Mouse (Mus musculus) hindbrain, embryonic 14.5 days (tissue): ENCODE data around the gene Gm49361. TPM values are rescaled to one million over a fixed set of nuclear protein-coding genes. Genes with fewer than 3 reads are reported as not detected.
A peak's percentile ranks its signal among the peaks of the same experiment; 100 is the strongest.

Source experiments
- ATAC-seq: fragments of 200-750 bp; cut with Nextera tagmentation; 2 replicates; pipeline ENCODE4 v1.8.0; 2017; ENCODE audit warnings: moderate number of reproducible peaks, mild to moderate bottlenecking, moderate TSS enrichment, moderate library complexity; ENCODE audit not compliant: low FRiP score
- DNase-seq: peaks from one replicate; pipeline ENCODE4 v3.0.0-alpha.2; 2015; ENCODE audit warnings: low spot score
- H3K27ac ChIP-seq: fragments of 300-500 bp; sonication (generic); 2 replicates; pipeline ENCODE4 v1.5.1; 2014; ENCODE audit warnings: mild to moderate bottlenecking, moderate library complexity
- H3K27me3 ChIP-seq: fragments of 300-500 bp; sonication (generic); 2 replicates; pipeline ENCODE4 v1.6.1; 2014; ENCODE audit warnings: mild to moderate bottlenecking, low read length, mixed read lengths; ENCODE audit not compliant: control insufficient read depth, insufficient read depth
- H3K36me3 ChIP-seq: fragments of 300-500 bp; sonication (generic); replicated peaks from 2 replicates; pipeline ENCODE4 v1.6.1; 2014; ENCODE audit not compliant: control insufficient read depth, insufficient read depth
- H3K4me1 ChIP-seq: fragments of 300-500 bp; sonication (generic); replicated peaks from 2 replicates; pipeline ENCODE4 v1.6.1; 2014; ENCODE audit warnings: antibody characterized with exemption, low read length, mixed read lengths; ENCODE audit not compliant: control insufficient read depth, insufficient read depth
- H3K4me2 ChIP-seq: fragments of 300-500 bp; sonication (generic); replicated peaks from 2 replicates; pipeline ENCODE4 v1.6.1; 2014; ENCODE audit warnings: mild to moderate bottlenecking, moderate library complexity
- H3K4me3 ChIP-seq: fragments of 300-500 bp; sonication (generic); replicated peaks from 2 replicates; pipeline ENCODE4 v1.5.1; 2014; ENCODE audit warnings: mild to moderate bottlenecking, low read length
- H3K9ac ChIP-seq: fragments of 300-500 bp; sonication (generic); 2 replicates; pipeline ENCODE4 v1.6.1; 2014
- H3K9me3 ChIP-seq: fragments of 300-500 bp; sonication (generic); 2 replicates; pipeline ENCODE4 v1.6.1; 2016; ENCODE audit warnings: low read length; ENCODE audit not compliant: control insufficient read depth
- WGBS: fragments of 180-500 bp; shearing (Covaris S2); extraction: QIAGEN DNeasy Blood & Tissue Kit; methylation state at CpG from one replicate; pipeline ENCODE4 v1.1.7; 2014; 5-methylcytosine and 5-hydroxymethylcytosine counted together
- polyA plus RNA-seq: library from polyadenylated mRNA; unstranded; fragments of >200 nt; fragmentation: Nextera tagmentation; extraction: Ambion mirVana; gene quantifications from 2 replicates; pipeline ENCODE4 v1.2.1, GENCODE M21; 2014

The Gm49361 gene
- not detected in 2 replicates for polyA plus RNA-seq

DNA sequence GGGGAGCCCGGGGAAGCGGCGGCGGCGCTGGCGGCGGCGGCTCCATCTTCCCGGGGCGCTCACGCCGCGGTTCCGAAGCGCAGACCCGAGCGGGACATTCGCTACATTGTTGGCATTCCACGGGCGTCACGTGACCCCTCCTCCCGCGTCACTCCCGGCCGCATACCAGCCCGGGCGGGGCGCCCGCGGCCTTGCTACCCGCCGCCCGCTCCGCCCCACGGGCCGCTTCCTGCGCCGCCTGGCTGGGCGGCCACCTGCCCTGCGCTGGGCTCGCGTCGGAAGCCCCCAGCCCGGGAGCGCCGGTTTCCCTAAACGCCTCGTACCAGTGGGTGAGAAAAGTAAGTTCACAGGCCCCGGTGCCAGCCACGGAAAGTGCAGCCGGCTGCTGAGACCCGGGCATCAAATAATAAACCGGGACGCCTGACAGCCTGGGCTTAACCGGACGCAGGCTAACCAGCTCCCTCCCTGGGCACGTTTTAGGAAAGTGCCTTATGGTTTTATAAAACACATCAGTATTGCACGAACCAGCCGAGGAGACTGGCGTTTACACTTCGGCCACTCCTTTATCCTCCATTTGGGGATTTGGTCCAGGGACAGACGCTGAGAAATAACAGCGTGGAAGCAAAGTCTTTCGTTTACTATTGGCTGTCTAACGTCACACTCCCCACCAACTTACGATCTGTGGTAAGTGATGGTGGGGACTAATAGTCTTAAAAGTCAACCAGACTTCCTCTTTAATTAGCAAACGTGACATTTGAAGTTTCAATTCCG is at the start of gene Gm49361:
Gene Gm49361, minus strand, starts transcription at position 103 of the 771 bp plus-strand sequence.
- DNase-seq (peak; percentile 78), ATAC-seq (peak; percentile 93)
- Histone ChIP-seq H3K27ac (peak within 1 kb of the TSS; percentile 79), H3K9me3 (no peaks in the 10 kb centered on the region), H3K27me3 (0 out of 2 replicates have a peak, but pooled peaks cover 6% of the 10 kb centered on the region), H3K9ac (peak within 1 kb of the TSS; percentile 84), H3K4me2 (peak within 1 kb of the TSS; percentile 93), H3K36me3 (no peaks in the 10 kb centered on the region), H3K4me3 (peak within 1 kb of the TSS; percentile 93), H3K4me1 (peaks cover 14% of the 10 kb centered on the region)
- WGBS = under 1% methylated on average over 48 of the region's 68 CpGs

DNA sequence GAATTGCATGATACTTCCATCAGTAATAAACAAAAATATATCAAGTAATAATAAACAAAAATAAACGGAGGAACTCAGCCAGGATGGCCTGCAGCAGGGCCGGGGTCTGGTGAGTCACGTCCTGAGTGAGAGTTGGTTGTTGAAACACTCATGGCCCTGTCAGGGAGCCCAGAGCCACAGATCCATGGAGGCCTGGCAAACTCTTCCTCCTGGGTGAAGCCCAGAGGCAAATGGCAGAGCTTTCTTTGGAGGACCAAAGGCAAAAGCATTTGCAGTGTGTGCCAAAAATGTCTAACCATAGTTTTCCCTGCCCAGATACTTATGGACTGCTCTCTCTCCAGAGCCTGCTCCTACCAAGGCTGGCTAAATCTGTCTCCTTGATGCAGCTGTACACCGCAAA is 45.3 kb upstream of the Gm49361 start:
- 83% methylated on average over 4 of the region's 4 CpGs for WGBS
- H3K9me3 ChIP-seq = no peaks in the 10 kb centered on the region

DNA sequence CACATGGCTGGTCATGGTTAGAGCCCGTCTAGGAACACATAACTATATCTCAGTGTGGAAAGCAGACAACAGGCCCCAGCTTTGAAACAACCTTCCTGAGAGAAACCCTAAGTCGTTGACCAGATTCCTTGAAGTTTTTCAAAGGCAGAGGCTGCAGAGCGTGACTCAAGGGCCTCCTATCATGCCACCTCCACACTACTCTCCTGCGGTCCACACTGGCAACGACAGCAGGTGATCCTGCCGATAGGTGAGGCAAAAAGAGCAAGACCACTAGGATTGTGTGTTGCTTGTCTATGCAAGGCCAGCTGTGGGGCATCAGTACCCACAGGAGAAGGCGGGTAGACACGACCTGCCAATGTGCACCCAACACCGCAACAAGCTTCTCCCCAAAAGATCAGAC is 43.9 kb upstream of the Gm49361 start:
- WGBS = 94% methylated on average over 9 of the region's 9 CpGs
- Histone ChIP-seq H3K4me1 (no peaks in the 10 kb centered on the region), H3K27me3 (no peaks in the 10 kb centered on the region), H3K4me3 (no peak overlapping the region), H3K9ac (no peak overlapping the region), H3K9me3 (no peaks in the 10 kb centered on the region), H3K4me2 (no peak overlapping the region), H3K27ac (no peak overlapping the region), H3K36me3 (no peaks in the 10 kb centered on the region)
- no peak for DNase-seq
- ATAC-seq = no peak

More for the DNA sequence above, 45.3 kb upstream of the Gm49361 start:
- no peak overlapping the region for H3K4me3 ChIP-seq
- no peaks in the 10 kb centered on the region for H3K27me3 ChIP-seq
- ATAC-seq = no peak
- H3K36me3 ChIP-seq = no peaks in the 10 kb centered on the region
- H3K9ac ChIP-seq = no peak overlapping the region
- H3K4me1 ChIP-seq = no peaks in the 10 kb centered on the region
- H3K4me2 ChIP-seq = no peak overlapping the region
- DNase-seq = no peak
- no peak overlapping the region for H3K27ac ChIP-seq

DNA sequence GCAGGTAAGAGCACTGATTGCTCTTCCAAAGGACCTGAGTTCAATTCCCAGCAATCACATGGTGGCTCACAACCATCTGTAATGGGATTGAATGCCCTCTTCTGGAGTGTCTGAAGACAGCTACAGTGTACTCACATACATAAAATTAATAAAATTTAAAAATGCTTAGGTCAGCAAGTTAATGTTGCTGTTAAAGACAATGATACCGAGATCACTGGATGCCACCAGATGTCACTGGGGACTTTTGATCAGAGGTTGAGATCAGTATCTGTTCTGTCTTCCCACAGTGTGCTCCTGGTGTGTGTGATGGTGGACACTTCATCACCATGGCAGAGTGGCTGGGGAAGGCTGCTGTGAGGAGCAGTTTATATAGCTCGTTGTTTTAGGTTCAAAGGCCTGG is 43.4 kb upstream of the Gm49361 start:
- H3K4me2 ChIP-seq = no peak overlapping the region
- H3K9ac ChIP-seq = no peak overlapping the region
- ATAC-seq = no peak
- H3K9me3 ChIP-seq = no peaks in the 10 kb centered on the region
- no peak overlapping the region for H3K27ac ChIP-seq
- DNase-seq = no peak
- H3K4me1 ChIP-seq = no peaks in the 10 kb centered on the region
- H3K27me3 ChIP-seq = no peaks in the 10 kb centered on the region
- H3K36me3 ChIP-seq = no peaks in the 10 kb centered on the region
- no peak overlapping the region for H3K4me3 ChIP-seq
- WGBS = 77% methylated on average over 2 of the region's 2 CpGs

DNA sequence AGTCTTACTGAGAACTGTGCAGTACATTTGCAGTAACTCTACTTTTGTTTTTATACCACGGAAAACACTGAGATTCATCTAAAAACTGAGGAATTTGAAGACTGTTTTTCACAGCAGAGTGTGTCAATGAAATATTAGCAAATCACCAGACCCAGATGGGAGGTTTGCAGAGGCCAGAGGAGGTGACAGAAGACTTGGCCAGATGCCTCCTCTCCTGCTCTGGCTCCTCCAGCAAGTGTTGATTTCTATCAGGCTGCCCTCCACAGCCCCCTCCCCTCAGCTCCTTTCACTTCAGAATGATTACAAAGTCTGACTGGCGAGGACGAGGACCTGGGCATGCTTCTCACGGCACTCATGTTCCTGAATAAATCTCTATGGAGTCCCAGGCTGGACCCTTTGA is 41.5 kb upstream of the Gm49361 start:
- WGBS = 74% methylated on average over 4 of the region's 4 CpGs

DNA sequence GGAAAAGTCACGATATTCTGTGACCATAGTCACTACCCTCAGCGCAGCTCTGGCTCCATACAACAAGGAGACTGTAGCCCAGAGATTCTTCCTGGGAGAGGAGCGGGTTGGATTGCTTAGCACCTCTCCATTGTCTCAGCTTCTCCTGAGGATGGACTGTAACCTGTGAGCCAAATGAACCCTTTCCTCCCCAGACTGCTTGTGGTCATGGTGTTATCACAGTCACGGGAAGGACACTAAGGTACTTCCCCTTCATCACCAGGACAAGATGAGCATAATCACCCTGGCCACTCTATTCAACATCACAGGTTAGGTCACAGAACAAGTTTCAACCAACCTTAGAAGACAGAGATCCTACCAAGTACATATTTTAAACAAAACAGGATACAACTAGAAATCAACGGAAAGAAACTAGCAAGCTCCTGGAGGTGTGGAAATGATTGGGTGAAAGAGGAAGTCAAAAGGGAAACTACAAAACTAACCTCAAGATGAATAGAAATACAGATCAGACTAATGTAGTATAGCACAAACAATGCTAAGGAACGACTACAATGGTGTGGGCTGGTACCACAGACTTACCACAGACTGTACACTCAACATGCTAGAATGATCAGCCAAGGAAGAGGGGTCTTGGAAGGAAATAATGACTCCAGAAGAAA is 26.4 kb upstream of the Gm49361 start:
- DNase-seq = no peak
- no peaks in the 10 kb centered on the region for H3K27me3 ChIP-seq
- WGBS = 88% methylated on average over 6 of the region's 6 CpGs
- H3K9ac ChIP-seq = no peak overlapping the region
- no peaks in the 10 kb centered on the region for H3K4me1 ChIP-seq
- no peak for ATAC-seq
- H3K9me3 ChIP-seq = no peaks in the 10 kb centered on the region
- H3K36me3 ChIP-seq = no peaks in the 10 kb centered on the region
- H3K4me3 ChIP-seq = no peak overlapping the region
- H3K4me2 ChIP-seq = no peak overlapping the region
- no peak overlapping the region for H3K27ac ChIP-seq

More for the DNA sequence above, 41.5 kb upstream of the Gm49361 start:
- Histone ChIP-seq H3K4me1 (no peaks in the 10 kb centered on the region), H3K27ac (no peak overlapping the region), H3K36me3 (no peaks in the 10 kb centered on the region), H3K27me3 (no peaks in the 10 kb centered on the region), H3K9ac (no peak overlapping the region), H3K4me3 (no peak overlapping the region), H3K9me3 (no peaks in the 10 kb centered on the region), H3K4me2 (no peak overlapping the region)
- no peak for ATAC-seq
- no peak for DNase-seq

DNA sequence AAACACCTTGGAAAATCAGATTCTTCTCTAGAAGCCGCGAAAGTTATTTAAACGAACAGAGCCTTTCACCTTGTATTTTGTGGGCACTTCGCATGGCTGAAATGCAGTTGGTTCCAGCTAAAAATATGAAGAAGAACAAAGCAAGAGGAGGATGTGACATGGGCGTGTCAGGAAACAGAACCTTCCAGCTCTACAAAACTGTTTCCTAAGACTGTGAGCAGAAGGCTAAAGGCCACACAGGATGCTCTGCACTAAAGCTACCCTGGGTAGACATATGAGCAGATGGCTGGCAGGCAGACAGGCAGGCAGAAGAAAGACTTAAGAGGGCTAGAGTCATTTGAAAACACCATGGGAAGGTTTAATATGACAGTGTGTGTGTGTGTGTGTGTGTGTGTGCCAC is 23.2 kb upstream of the Gm49361 start:
- H3K4me2 ChIP-seq = no peak overlapping the region
- H3K4me3 ChIP-seq = no peak overlapping the region
- DNase-seq (no peak), ATAC-seq (no peak)
- no peaks in the 10 kb centered on the region for H3K9me3 ChIP-seq
- no peak overlapping the region for H3K27ac ChIP-seq
- WGBS = 93% methylated on average over 5 of the region's 5 CpGs
- no peak overlapping the region for H3K9ac ChIP-seq
- H3K36me3 ChIP-seq = no peaks in the 10 kb centered on the region
- no peaks in the 10 kb centered on the region for H3K27me3 ChIP-seq
- no peaks in the 10 kb centered on the region for H3K4me1 ChIP-seq

DNA sequence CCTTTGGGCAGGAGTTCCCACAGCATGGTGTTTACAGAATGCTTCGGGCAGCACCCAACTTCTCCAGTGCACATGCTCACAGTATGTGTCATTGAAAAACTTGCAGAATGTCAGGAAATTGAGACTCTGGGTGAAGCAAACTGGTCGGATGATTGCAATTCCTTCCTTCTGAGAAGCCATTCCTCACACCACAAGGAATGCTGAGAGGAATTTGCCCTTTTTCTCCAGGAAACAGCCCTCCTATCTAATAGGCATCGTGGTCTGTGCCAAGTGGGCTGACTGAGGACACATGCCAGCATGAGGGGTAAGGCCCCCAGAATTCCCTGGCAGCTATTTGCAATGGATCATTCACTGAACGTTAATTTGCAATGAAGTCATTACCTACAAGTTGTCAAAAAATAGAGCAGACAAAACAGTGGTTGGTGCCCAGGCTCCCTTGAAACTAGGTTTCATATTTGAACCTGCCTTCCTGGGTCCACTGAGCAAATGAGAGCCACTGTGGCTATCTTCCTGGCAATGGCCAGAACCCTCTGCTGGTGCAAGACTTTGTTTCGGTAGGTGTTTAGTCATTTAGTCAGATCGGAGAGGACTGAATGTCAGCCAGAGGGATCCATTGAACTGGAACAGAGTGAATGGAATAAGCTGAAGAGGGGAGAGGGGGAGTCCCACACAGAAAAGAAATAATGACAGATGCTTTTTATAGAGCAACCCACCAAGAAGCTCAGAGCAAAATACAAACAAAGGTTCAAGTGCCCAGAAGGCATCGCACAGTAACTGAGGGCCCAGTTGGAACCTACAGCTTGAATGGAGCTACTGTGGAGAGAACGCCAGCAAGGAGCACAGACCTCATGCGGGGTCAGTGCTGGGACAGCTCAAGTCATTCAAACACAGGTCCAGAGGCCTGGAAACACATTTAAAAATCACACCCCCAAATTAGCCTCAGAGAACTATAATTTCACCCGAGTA is 14.8 kb upstream of the Gm49361 start:
- Histone ChIP-seq H3K9me3 (no peaks in the 10 kb centered on the region), H3K4me2 (no peak overlapping the region), H3K4me1 (0 out of 2 replicates have a peak, but pooled peaks cover 4% of the 10 kb centered on the region), H3K27ac (no peak overlapping the region), H3K9ac (no peak overlapping the region), H3K27me3 (no peaks in the 10 kb centered on the region), H3K4me3 (no peak overlapping the region), H3K36me3 (no peaks in the 10 kb centered on the region)
- DNase-seq (no peak), ATAC-seq (0 out of 2 replicates have a peak, but pooled peaks have one; percentile 69)
- 36% methylated on average over 10 of the region's 10 CpGs for WGBS

DNA sequence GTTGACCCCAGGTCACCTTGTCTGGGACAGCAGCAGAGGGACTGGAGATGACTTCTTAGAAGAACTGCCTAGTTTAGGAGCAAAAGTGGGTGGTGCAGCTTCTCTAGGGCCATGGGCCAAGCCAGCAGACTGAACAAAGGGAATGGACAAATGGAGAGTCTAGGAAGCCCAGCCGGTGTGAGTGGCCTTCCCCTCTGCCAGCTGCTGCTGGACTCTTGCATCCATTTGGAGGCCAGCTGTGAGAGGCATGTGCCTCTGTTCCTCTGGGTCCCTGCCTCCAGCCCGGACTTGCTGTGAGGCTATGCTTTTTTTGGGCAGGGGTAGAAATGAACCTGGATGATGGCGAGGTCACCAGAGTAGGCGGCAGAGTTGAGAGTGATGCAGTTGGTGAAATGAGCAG is 12.3 kb upstream of the Gm49361 start, which contains the start of gene Lats2:
Gene Lats2, minus strand, starts transcription at position 152 of the 400 bp plus-strand sequence.
- Histone ChIP-seq H3K4me2 (no peak within 1 kb of the TSS), H3K4me1 (0 out of 2 replicates have a peak, but pooled peaks cover 4% of the 10 kb centered on the region), H3K9me3 (no peaks in the 10 kb centered on the region), H3K27ac (no peak within 1 kb of the TSS), H3K27me3 (no peaks in the 10 kb centered on the region), H3K9ac (no peak within 1 kb of the TSS), H3K36me3 (no peaks in the 10 kb centered on the region), H3K4me3 (no peak within 1 kb of the TSS)
- 74% methylated on average over 4 of the region's 4 CpGs for WGBS
- ATAC-seq = no peak
- no peak for DNase-seq
